Mouse (Mus musculus) intestine, postnatal 0 days (tissue): ENCODE measurements around the gene Pomc. TPM values are rescaled to one million over a fixed set of nuclear protein-coding genes. Genes with fewer than 3 reads are reported as not detected.

Experiments
- ATAC-seq: fragments of 200-750 bp; cut with Nextera tagmentation; 2 replicates; pipeline ENCODE4 v1.8.0; 2017; ENCODE audit warnings: mild to moderate bottlenecking, moderate TSS enrichment, moderate library complexity
- H3K27ac ChIP-seq: fragments of 300-500 bp; sonication (generic); 2 replicates; pipeline ENCODE4 v1.5.1; 2014; ENCODE audit warnings: mild to moderate bottlenecking, low read depth, low read length, moderate library complexity
- H3K27me3 ChIP-seq: fragments of 300-500 bp; sonication (generic); replicated peaks from 2 replicates; pipeline ENCODE4 v1.6.1; 2014; ENCODE audit warnings: low read length, mixed read lengths; ENCODE audit not compliant: control insufficient read depth, insufficient read depth
- H3K36me3 ChIP-seq: fragments of 300-500 bp; sonication (generic); 2 replicates; pipeline ENCODE4 v1.6.1; 2014; ENCODE audit warnings: mild to moderate bottlenecking, moderate library complexity; ENCODE audit not compliant: control insufficient read depth, insufficient read depth
- H3K4me1 ChIP-seq: fragments of 300-500 bp; sonication (generic); replicated peaks from 2 replicates; pipeline ENCODE4 v1.6.1; 2014; ENCODE audit warnings: antibody characterized with exemption, low read length, mixed read lengths; ENCODE audit not compliant: control insufficient read depth, insufficient read depth
- H3K4me2 ChIP-seq: fragments of 300-500 bp; sonication (generic); replicated peaks from 2 replicates; pipeline ENCODE4 v1.6.1; 2014; ENCODE audit warnings: low read depth, mild to moderate bottlenecking, moderate library complexity
- H3K4me3 ChIP-seq: fragments of 300-500 bp; sonication (generic); 2 replicates; pipeline ENCODE4 v1.5.1; 2014; ENCODE audit warnings: low read depth, low read length
- H3K9ac ChIP-seq: fragments of 300-500 bp; sonication (generic); 2 replicates; pipeline ENCODE4 v1.6.1; 2014; ENCODE audit warnings: mild to moderate bottlenecking, low read depth, low read length
- H3K9me3 ChIP-seq: fragments of 300-500 bp; sonication (generic); 2 replicates; pipeline ENCODE4 v1.6.1; 2016; ENCODE audit warnings: mixed run types; ENCODE audit not compliant: control insufficient read depth
- CTCF ChIP-seq: sonication (generic); IDR thresholded peaks from 2 replicates; pipeline ENCODE4 v1.5.1; 2016; ENCODE audit warnings: low read depth, mild to moderate bottlenecking, control low read depth, antibody characterized with exemption, moderate library complexity
- WGBS: fragments of 180-500 bp; shearing (Covaris S2); extraction: QIAGEN DNeasy Blood & Tissue Kit; methylation state at CpG from one replicate; pipeline ENCODE4 v1.1.7; 2014; 5-methylcytosine and 5-hydroxymethylcytosine counted together
- polyA plus RNA-seq: library from polyadenylated mRNA; unstranded; fragments of >200 nt; fragmentation: Nextera tagmentation; extraction: Ambion mirVana; gene quantifications from 2 replicates; pipeline ENCODE4 v1.2.1, GENCODE M21; 2015

The Pomc gene
- 1.0 and 1.3 TPM in 2 replicates for polyA plus RNA-seq

GRCm38 (mm10) chr12:3954651-3955050 is at the start of gene Pomc:
Gene Pomc, plus strand, starts transcription at chr12:3954951.
- Histone ChIP-seq H3K27me3 (0 out of 2 replicates have a peak, but pooled peaks cover 13% of the 10 kb centered on the region), H3K9me3 (no peaks in the 10 kb centered on the region), H3K4me2 (no peak within 1 kb of the TSS), H3K4me1 (no peaks in the 10 kb centered on the region), H3K9ac (no peak within 1 kb of the TSS), H3K4me3 (no peak within 1 kb of the TSS), H3K36me3 (no peaks in the 10 kb centered on the region), H3K27ac (no peak within 1 kb of the TSS)
- ATAC-seq = no peak
- 23% methylated on average over 22 of the region's 22 CpGs for WGBS
- no peak for TF ChIP-seq CTCF

GRCm38 (mm10) chr12:3905436-3905835 is 49.3 kb upstream of the Pomc start:
- no peaks in the 10 kb centered on the region for H3K4me1 ChIP-seq
- peaks cover 73% of the 10 kb centered on the region for H3K36me3 ChIP-seq
- H3K27me3 ChIP-seq = no peaks in the 10 kb centered on the region
- no peaks in the 10 kb centered on the region for H3K9me3 ChIP-seq
- no peak overlapping the region for H3K4me3 ChIP-seq
- H3K27ac ChIP-seq = no peak overlapping the region
- WGBS = 91% methylated on average over 9 of the region's 9 CpGs
- H3K4me2 ChIP-seq = no peak overlapping the region
- no peak overlapping the region for H3K9ac ChIP-seq
- ATAC-seq = no peak
- TF ChIP-seq CTCF = no peak

- H3K4me2 ChIP-seq = no peak overlapping the region
- no peaks in the 10 kb centered on the region for H3K9me3 ChIP-seq
- no peaks in the 10 kb centered on the region for H3K4me1 ChIP-seq
- H3K4me3 ChIP-seq = no peak overlapping the region
- no peaks in the 10 kb centered on the region for H3K27me3 ChIP-seq
- TF ChIP-seq CTCF = no peak
- no peak for ATAC-seq
- H3K9ac ChIP-seq = no peak overlapping the region
- H3K36me3 ChIP-seq = peaks cover 78% of the 10 kb centered on the region
- H3K27ac ChIP-seq = no peak overlapping the region
Measured at GRCm38 (mm10) chr12:3906308-3906707, 48.4 kb upstream of the Pomc start.

DNA sequence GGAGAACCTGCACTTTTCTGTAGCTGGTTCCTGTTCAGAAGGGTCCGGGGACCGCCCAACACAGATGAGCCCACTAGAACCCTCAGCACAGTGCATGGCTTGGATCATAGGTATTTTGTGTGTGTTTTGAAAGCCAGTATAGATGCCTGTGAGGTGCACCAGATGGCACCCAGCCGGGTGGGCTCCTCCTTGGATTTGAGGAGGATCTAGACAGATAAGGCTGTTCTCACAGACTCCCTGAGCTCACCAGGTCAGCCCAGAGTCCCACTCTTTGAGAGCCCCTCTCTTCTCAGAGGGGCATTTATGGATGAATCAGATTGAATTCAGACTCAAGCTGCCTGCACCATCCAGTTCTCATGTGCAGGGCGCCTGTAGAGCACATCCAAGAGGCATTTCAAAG is 47.7 kb upstream of the Pomc start:
- Histone ChIP-seq H3K27ac (no peak overlapping the region), H3K4me1 (no peaks in the 10 kb centered on the region), H3K9ac (no peak overlapping the region), H3K4me3 (no peak overlapping the region), H3K36me3 (peaks cover 77% of the 10 kb centered on the region), H3K9me3 (no peaks in the 10 kb centered on the region), H3K27me3 (no peaks in the 10 kb centered on the region), H3K4me2 (no peak overlapping the region)
- ATAC-seq = no peak
- no peak for TF ChIP-seq CTCF
- 85% methylated on average over 4 of the region's 4 CpGs for WGBS

- Histone ChIP-seq H3K27ac (no peak overlapping the region), H3K4me1 (no peaks in the 10 kb centered on the region), H3K27me3 (no peaks in the 10 kb centered on the region), H3K4me3 (no peak overlapping the region), H3K4me2 (no peak overlapping the region), H3K36me3 (peaks cover 76% of the 10 kb centered on the region), H3K9ac (no peak overlapping the region), H3K9me3 (no peaks in the 10 kb centered on the region)
- no peak for ATAC-seq
- WGBS = 84% methylated on average over 13 of the region's 13 CpGs
- TF ChIP-seq CTCF = no peak
Measured at GRCm38 (mm10) chr12:3907418-3907817, 47.3 kb upstream of the Pomc start.

DNA sequence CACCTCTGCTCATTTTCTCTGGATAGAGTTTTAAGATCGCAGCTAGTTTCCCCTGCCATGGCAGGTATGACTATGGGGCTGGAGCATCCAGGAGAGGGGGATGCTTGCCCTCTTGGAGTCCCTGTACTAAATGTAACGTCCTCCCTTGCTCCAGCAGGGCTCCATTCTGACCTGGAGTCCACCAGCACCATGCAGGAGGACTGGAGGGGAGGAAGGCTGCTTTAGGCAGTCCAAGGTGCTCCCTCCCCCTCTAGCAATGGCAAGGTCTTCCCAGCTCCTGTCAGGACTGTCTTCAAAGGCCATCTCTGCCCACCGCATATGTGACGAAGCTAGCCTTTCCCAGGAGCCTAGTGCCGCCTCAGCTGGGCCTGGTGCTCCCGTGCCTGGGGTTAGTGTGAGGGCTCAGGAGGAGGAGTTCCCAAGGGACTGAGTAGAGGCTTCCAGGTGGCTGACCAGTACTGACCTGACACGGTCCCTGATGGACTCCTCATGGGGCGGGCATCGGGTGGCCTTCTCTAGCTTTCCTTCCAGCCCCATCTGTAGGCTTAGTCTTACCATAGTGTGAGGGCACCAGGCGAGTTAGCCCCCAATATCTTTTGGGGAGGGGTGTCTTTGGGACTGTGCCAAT is 44.2 kb upstream of the Pomc start:
- WGBS = 67% methylated on average over 10 of the region's 10 CpGs
- Histone ChIP-seq H3K9ac (no peak overlapping the region), H3K36me3 (peaks cover 56% of the 10 kb centered on the region), H3K4me3 (no peak overlapping the region), H3K27ac (no peak overlapping the region), H3K9me3 (no peaks in the 10 kb centered on the region), H3K4me2 (no peak overlapping the region), H3K27me3 (no peaks in the 10 kb centered on the region), H3K4me1 (no peaks in the 10 kb centered on the region)
- no peak for ATAC-seq
- no peak for TF ChIP-seq CTCF
